Mouse (Mus musculus) left cerebral cortex, postnatal 14 days (tissue): ENCODE results near the gene Slc41a1. TPM values are rescaled to one million over a fixed set of nuclear protein-coding genes. Genes with fewer than 3 reads are reported as not detected.

ENCODE experiments used
- DNase-seq, 2 experiments: peaks; one replicate each; pipeline ENCODE4 v3.0.0; 2021 to 2022; ENCODE audit warnings: low spot score in 2 of 2, mixed read lengths in 1 of 2
- intact Hi-C: fragments of 180-260 bp; cut with DNase I; formaldehyde crosslinking; loops from one replicate; pipeline ENCODE4 v1.15.1; 2025
- total RNA-seq, 2 experiments: library from RNA; stranded (reverse); gene quantifications; 2 replicates each; pipeline ENCODE4 v1.2.3; 2021

The Slc41a1 gene
- total RNA-seq, 2 experiments from 2014 or later: 49.0 to 56.7 TPM

- no peak for DNase-seq
- intact Hi-C loops: no loop called here
Measured at GRCm38 (mm10) chr1:131869561-131869960, 42.3 kb downstream of the Slc41a1 start.

GRCm38 (mm10) chr1:131872856-131873255 lies 45.6 kb downstream of the Slc41a1 start:
- DNase-seq: no peak
- intact Hi-C loops: no loop called here

GRCm38 (mm10) chr1:131879816-131880215 lies 52.5 kb downstream of the Slc41a1 start:
- intact Hi-C loops: no loop called here
- no peak for DNase-seq

- intact Hi-C loops: no loop called here
- no peak for DNase-seq
Measured at GRCm38 (mm10) chr1:131882787-131883186, 55.5 kb downstream of the Slc41a1 start.

- DNase-seq: no peak
- intact Hi-C loops: no loop called here
Measured at GRCm38 (mm10) chr1:131886173-131886572, 58.9 kb downstream of the Slc41a1 start.

GRCm38 (mm10) chr1:131886641-131887040 lies 59.3 kb downstream of the Slc41a1 start:
- DNase-seq: peak; percentile 21 to 62
- intact Hi-C loops: no loop called here

- intact Hi-C loops: no loop called here
- no peak for DNase-seq
Measured at GRCm38 (mm10) chr1:131890043-131890658, 62.9 kb downstream of the Slc41a1 start.

GRCm38 (mm10) chr1:131891436-131891835 lies 64.1 kb downstream of the Slc41a1 start:
- DNase-seq: no peak
- intact Hi-C loops: no loop called here

Other genes starting within 250 kb of the Slc41a1 start
- not detected for gene Avpr1b, start 228.3 kb upstream of the Slc41a1 start, total RNA-seq
- under 1 TPM; 0.15 to 0.21 TPM for gene Ctse, start 189.2 kb upstream of the Slc41a1 start, total RNA-seq
- 1 to 10 TPM; 2.7 to 3.8 TPM for gene Rab7b, start 138.8 kb upstream of the Slc41a1 start, total RNA-seq
- gene Slc26a9, start 83.5 kb upstream of the Slc41a1 start, total RNA-seq: under 1 TPM; 0.21 to 0.42 TPM
- gene Pm20d1, start 30.1 kb upstream of the Slc41a1 start, total RNA-seq: 1 to 10 TPM in 1 of 2 experiments, under 1 TPM in 1; 0.62 to 1.4 TPM
- 1 to 10 TPM; 5.7 to 7.7 TPM for gene Rab29, start 39.7 kb downstream of the Slc41a1 start, total RNA-seq
- 100 to 1,000 TPM; 159 to 163 TPM for gene Nucks1, start 83.0 kb downstream of the Slc41a1 start, total RNA-seq
- 1 to 10 TPM in 1 of 2 experiments, under 1 TPM in 1; 0.97 to 1.8 TPM for gene Slc45a3, start 135.5 kb downstream of the Slc41a1 start, total RNA-seq
- 10 to 100 TPM; 54.5 to 58.8 TPM for gene Elk4, start 180.1 kb downstream of the Slc41a1 start, total RNA-seq
- gene Mfsd4a, start 240.6 kb downstream of the Slc41a1 start, total RNA-seq: 10 to 100 TPM; 86.2 to 87.4 TPM